Mouse (Mus musculus) cerebellum, adult 9-11 months (tissue): ENCODE measurements around the gene Sec14l4.
A peak's percentile ranks its signal among the peaks of the same experiment; 100 is the strongest.

Source experiments
- DNase-seq: peaks from one replicate; pipeline ENCODE4 v3.0.0; 2022

Gene Sec14l4

DNA sequence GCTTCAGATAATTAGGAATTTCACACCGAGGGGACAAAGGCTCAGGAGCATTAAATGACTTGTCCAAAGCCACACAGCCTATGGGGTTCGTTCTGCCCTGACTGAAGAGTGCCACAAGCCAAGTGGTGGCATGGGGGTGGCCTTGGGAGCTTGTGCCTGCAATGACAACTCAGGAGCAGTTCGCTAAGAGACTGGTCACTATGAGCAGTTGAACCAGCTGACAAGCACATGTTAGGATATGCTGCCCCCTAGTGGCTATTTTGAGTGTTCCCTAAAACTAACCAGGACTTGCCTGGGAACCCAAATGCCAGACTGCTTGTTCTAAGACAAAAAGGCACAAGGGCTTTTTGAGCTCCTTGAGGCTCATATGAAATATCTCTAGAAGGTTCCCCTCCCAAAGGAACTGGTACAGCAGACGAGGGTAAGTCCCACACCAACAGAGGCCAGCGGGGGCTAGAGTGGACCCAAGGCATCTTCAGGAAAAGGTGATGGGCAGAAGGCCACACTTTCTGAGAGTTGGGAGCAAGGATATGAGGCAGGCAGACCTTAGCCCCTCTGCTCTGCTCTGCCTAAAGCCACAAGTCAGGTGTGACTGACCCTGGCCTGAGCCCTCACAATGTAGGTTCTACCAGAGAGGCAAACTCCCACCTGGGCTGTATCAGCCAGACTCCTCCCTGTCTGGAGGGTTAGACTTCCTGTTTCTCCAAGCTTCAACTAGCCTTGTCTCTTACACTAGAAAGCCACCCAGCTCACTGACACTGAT lies 52.2 kb downstream of the Sec14l4 start:
- peak; percentile 65 for DNase-seq

- DNase-seq: no peak
Measured at GRCm38 (mm10) chr11:4086246-4086645, 55.0 kb downstream of the Sec14l4 start.

- no peak for DNase-seq
Measured at GRCm38 (mm10) chr11:4087267-4087666, 56.0 kb downstream of the Sec14l4 start.

GRCm38 (mm10) chr11:4093459-4094377 lies 62.5 kb downstream of the Sec14l4 start:
- no peak for DNase-seq

GRCm38 (mm10) chr11:4094378-4095170 lies 63.3 kb downstream of the Sec14l4 start:
- peak; percentile 74 for DNase-seq

DNA sequence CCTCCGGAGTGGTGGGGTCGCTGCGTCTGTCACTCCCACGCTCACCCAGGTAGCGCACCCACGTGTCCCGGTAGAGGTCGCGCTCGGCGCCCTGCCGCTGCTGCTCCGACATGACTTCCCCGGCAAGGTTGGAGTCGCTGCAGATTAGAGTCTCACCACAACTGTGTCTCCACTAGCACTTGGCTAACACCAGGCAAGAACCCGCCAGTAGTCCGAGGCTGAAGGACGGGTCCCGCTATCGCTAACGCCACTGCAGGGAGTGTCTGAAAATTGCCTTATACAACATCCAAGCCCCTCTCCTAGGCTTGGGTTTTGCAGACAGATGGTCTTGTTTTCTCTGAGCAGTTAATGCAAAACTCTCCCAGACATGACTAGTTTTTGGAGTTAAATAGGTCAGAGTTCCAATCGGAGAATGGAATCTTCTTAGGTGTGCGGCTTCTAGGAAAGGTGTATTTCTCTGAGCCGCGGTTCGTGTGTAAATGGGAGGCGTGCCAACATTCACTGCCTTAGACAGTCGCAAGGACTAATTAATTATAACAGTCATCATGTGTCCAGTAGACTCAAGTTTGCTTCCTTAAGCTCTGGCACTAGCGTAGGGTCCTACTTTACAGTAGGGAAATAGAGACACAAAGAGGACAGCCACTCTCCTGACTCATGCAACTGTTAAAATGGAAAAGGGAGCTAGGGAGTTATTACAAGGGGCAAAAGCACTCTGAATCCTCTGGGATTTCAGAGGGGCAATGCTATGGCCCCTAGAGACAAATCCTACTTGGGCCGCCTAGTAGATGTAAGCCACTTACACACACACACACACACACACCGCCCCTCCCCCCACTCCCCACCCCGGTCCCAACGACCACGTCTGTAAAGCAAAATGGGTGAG lies 64.2 kb downstream of the Sec14l4 start, which contains the start of gene Mtfp1:
TSS of gene Mtfp1 (minus strand) at position 275 of the 883 bp plus-strand sequence.
- DNase-seq: peak; percentile 79

DNA sequence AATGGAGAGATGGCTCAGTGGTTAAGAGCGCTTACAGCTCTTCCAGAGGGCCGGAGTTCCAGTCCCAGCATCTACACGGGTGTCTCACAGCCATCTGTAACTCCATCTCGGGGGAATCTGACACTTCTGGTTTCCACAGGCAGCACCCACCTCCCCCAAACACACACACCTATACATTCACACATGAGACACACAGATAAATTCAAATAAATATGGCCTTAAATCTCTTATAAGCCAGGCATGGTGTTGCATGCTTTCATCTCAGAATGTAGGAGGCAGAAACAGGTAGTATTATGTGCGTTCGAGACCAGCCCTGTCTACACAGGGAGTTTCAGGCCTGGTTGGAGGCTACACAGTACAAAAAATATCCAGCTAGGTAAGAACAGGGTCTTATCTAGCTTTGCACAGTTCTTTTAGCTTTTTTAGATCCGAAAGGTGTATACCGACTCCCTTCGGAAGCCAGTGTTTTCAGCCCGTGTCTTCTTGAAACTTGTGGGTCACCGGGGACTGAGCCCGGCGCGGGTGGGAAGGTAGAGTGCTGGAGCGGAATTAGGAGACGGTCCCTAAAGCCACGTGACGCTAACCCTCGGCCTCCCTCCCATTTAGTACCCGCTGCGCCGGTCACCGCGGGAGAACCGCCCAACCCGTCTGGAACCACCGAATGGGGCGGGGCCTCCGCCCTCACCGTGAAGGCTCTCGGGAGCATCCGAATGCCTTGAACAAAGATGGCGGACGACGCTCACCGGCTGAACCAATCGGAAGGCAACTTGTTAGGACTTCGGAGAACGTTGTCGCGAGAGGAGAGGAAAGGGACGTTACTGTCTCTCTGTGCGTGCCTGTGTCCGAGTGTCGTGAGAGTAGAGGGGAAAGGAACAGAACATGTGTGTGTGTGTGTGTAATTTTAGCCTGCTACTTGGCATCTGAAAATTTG lies 65.1 kb downstream of the Sec14l4 start:
- peak; percentile 99 for DNase-seq

DNA sequence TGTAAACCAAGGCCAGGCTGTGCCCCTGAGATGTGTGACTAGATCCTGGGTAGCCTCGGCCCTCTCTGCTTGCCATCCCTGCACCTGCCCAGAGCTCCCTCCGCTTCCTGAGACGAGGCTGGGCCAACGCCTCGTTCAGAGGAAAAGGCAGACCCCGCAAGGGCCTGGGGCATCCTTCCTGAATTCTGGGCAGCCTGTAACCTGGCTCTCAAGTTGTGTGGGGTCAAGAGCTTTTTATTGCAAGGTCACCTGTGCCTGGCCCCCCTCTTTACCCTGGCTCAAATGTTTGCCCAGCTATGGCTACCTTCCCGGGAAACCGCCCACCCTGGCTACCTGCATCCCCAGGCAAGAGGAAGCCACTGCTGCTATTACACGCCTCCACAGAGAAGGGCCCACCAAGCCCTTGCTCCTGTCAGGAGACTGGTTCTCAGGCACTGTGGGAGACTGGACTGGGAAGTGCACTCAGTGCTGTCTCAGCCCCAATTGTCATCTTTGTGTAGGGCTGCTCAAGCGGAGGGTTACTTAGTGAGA lies 65.9 kb downstream of the Sec14l4 start:
- DNase-seq: peak; percentile 70
